Mouse (Mus musculus): ENCODE data around the gene Lrrc73. TPM values are rescaled to one million over a fixed set of nuclear protein-coding genes. Genes with fewer than 3 reads are reported as not detected.

The Lrrc73 gene
- total and polyA plus RNA-seq, 2 experiments from 2014 or later: 0.26 to 1.3 TPM

DNA sequence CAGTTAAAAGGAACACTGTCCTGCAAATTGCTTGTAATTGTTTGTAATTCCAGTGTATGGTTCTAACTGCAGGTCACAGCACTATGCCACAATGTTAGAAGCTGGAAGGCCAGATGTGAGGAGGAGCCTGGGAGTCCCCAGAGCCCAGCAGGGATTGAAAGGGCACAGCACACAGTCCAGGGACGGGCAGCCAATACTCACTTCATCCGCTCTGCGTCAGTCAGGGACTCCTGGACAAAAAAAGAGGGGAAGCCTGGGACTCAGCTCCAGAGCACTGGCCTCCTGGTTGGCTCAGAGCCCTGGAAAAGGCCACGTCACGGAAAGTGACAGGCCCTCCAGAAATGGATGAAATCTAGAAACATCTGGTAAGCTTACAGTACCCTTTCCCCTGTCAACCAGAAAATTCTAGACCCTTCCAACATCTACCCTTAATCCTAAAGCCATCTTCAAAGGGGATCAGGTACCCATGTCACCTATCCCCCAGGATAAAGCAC lies 8.9 kb downstream of the Lrrc73 start:
- Histone ChIP-seq H3K27me3 (ENCODE audit: control insufficient read depth, insufficient read depth, low read length) (no peaks in the 10 kb centered on the region), H3K4me2 (ENCODE audit: low read depth, low read length) (no peak overlapping the region), H3K36me3 (replicated peaks; ENCODE audit: control insufficient read depth, insufficient read depth, low read length) (peaks cover 84% of the 10 kb centered on the region), H3K4me3 (ENCODE audit: low read depth, low read length) (no peak overlapping the region), H3K9me3 (replicated peaks; ENCODE audit: control insufficient read depth, low read length) (no peaks in the 10 kb centered on the region), H3K4me1 (ENCODE audit: control insufficient read depth, insufficient read depth) (no peaks in the 10 kb centered on the region), H3K27ac (ENCODE audit: low read depth) (no peak overlapping the region), H3K9ac (replicated peaks; ENCODE audit: low read depth, low read length) (no peak overlapping the region)
- TF ChIP-seq EP300 (IDR thresholded peaks at IDR 0.05; ENCODE audit: low read depth): no peak
- no peak for TF ChIP-seq CTCF (IDR thresholded peaks at IDR 0.05; ENCODE audit: low read depth)
- ATAC-seq (ENCODE audit: insufficient read depth, low read depth) (no peak), DNase-seq (ENCODE audit: low spot score) (no peak)
- 63% methylated on average over 5 of the region's 5 CpGs for WGBS

DNA sequence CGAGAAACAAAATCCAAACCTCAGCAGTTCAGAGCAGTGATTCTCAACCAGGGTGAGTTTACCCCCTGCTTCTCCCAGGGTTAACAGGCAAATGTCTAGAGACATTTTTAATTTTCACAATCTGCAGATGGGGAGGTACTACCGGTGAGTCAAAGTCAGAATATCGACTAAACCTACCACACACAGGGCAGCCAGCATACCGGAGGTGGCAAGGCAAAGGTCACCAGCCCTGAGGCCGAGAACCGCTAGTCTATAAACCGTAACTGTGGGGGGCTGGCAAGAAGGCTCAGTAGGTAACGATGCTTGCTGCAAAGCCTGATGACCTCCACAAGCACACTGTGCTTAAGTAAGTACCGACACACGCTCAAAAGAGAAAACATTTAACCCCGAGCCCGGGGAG lies 12.2 kb downstream of the Lrrc73 start:
- H3K27ac ChIP-seq (ENCODE audit: low read depth): no peak overlapping the region

DNA sequence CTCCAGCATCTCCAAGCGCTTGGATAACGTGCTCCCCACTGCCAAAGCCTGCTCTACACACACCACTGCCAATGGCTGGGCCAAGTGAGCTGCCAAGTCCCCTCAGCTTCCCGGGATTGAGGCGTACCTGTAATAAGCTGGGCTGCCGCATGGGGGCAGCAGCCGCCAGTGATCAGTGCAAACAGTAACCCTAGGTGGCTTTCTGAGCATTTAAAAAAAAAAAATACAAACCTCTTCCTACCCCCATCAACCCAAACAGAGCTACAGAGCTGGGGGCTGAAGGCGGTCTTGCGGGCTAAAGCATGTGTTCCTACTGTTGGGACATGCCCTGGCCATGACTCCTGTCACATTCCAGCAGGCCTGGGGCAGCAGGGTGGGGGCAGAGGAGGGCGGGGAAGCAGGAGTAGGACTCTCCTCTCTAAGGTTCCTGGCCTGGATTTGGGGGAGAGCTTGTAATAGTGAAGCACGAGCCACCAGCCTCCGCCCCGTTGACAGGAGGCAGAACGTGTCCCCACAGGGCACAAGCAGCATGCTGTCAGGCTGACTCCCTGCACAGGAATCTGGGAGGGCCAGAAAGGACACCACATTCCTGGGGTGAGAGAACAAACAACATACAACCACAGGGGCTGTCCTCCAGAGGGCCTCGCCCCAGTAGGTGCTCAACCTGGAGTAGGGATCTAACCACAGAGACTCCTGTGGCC lies 12.7 kb downstream of the Lrrc73 start:
- DNase-seq (ENCODE audit: low spot score): peak; percentile 73
- Histone ChIP-seq H3K27me3 (ENCODE audit: control insufficient read depth, insufficient read depth, low read length) (no peaks in the 10 kb centered on the region), H3K27ac (ENCODE audit: low read depth) (0 out of 2 replicates have a peak overlapping the region, but pooled peaks have one; percentile 8), H3K4me2 (ENCODE audit: low read depth, low read length) (no peak overlapping the region), H3K4me3 (ENCODE audit: low read depth, low read length) (no peak overlapping the region), H3K9ac (replicated peaks; ENCODE audit: low read depth, low read length) (no peak overlapping the region; the same call in 1 of the 2 replicates), H3K9me3 (replicated peaks; ENCODE audit: control insufficient read depth, low read length) (no peaks in the 10 kb centered on the region), H3K36me3 (replicated peaks; ENCODE audit: control insufficient read depth, insufficient read depth, low read length) (peaks cover 55% of the 10 kb centered on the region), H3K4me1 (ENCODE audit: control insufficient read depth, insufficient read depth) (0 out of 2 replicates have a peak, but pooled peaks cover 4% of the 10 kb centered on the region)
- WGBS: 16% methylated on average over 14 of the region's 14 CpGs
- TF ChIP-seq EP300 (IDR thresholded peaks at IDR 0.05; ENCODE audit: low read depth) (no peak), CTCF (IDR thresholded peaks at IDR 0.05; ENCODE audit: low read depth) (peak; percentile 84)
- ATAC-seq (ENCODE audit: insufficient read depth, low read depth): peak; percentile 68

More for the DNA sequence above, 12.2 kb downstream of the Lrrc73 start:
- Histone ChIP-seq H3K9me3 (replicated peaks; ENCODE audit: control insufficient read depth, low read length) (no peaks in the 10 kb centered on the region), H3K4me2 (ENCODE audit: low read depth, low read length) (no peak overlapping the region), H3K4me3 (ENCODE audit: low read depth, low read length) (no peak overlapping the region), H3K27me3 (ENCODE audit: control insufficient read depth, insufficient read depth, low read length) (no peaks in the 10 kb centered on the region), H3K36me3 (replicated peaks; ENCODE audit: control insufficient read depth, insufficient read depth, low read length) (peaks cover 55% of the 10 kb centered on the region), H3K4me1 (ENCODE audit: control insufficient read depth, insufficient read depth) (0 out of 2 replicates have a peak, but pooled peaks cover 4% of the 10 kb centered on the region), H3K9ac (replicated peaks; ENCODE audit: low read depth, low read length) (no peak overlapping the region)
- DNase-seq (ENCODE audit: low spot score) (no peak), ATAC-seq (ENCODE audit: insufficient read depth, low read depth) (no peak)
- 87% methylated on average over 12 of the region's 12 CpGs for WGBS
- TF ChIP-seq CTCF (IDR thresholded peaks at IDR 0.05; ENCODE audit: low read depth) (no peak), EP300 (IDR thresholded peaks at IDR 0.05; ENCODE audit: low read depth) (no peak)

DNA sequence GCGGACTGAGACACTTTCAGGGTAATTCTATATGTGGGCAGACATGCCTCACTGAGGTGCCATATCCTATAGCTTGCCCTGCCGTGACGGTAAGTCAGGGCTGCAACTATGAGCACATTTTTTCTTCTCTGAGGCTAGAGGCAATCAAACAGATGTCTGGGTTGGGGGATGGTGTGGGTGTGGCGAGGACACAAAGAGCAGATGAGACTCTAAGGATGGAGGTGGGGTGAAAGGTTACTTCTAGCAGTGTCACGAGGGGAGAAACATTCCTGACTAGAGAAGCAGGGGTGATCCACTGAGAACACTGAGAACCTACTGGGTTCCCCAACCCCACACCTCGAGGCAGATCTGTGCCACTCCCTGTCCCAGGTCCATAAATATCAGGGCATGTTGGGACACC lies 13.7 kb downstream of the Lrrc73 start:
- H3K4me1 ChIP-seq (ENCODE audit: control insufficient read depth, insufficient read depth): 0 out of 2 replicates have a peak, but pooled peaks cover 4% of the 10 kb centered on the region
- no peaks in the 10 kb centered on the region for H3K9me3 ChIP-seq (replicated peaks; ENCODE audit: control insufficient read depth, low read length)
- TF ChIP-seq CTCF (IDR thresholded peaks at IDR 0.05; ENCODE audit: low read depth): no peak
- TF ChIP-seq EP300 (IDR thresholded peaks at IDR 0.05; ENCODE audit: low read depth): no peak
- 0 out of 2 replicates have a peak overlapping the region, but pooled peaks have one; percentile 8 for H3K27ac ChIP-seq (ENCODE audit: low read depth)
- H3K36me3 ChIP-seq (replicated peaks; ENCODE audit: control insufficient read depth, insufficient read depth, low read length): peaks cover 55% of the 10 kb centered on the region
- H3K4me2 ChIP-seq (ENCODE audit: low read depth, low read length): no peak overlapping the region
- H3K27me3 ChIP-seq (ENCODE audit: control insufficient read depth, insufficient read depth, low read length): no peaks in the 10 kb centered on the region
- no peak overlapping the region for H3K9ac ChIP-seq (replicated peaks; ENCODE audit: low read depth, low read length)
- ATAC-seq (ENCODE audit: insufficient read depth, low read depth) (no peak), DNase-seq (ENCODE audit: low spot score) (no peak)
- no peak overlapping the region for H3K4me3 ChIP-seq (ENCODE audit: low read depth, low read length)
- WGBS: 77% methylated on average over 6 of the region's 6 CpGs

DNA sequence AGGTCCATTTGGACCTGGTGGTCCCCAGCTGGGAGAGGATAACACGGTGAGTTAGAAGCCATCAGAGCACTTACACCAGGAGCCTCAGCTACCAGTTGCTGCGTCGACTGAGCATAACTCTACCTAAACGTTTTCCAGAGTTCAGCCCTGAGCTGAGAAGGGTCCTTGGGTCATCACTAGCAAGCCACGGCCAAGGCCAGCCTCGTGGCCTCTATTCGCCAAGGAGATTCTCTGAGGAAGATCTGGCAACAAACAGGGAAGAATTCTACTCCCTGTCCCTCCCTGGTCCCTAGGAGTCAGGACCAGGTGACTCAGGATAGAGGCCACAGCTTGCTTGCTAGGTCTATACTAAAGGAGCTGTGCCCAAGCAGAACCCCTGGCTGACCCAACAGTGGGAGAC lies 14.2 kb downstream of the Lrrc73 start:
- H3K36me3 ChIP-seq (replicated peaks; ENCODE audit: control insufficient read depth, insufficient read depth, low read length): peaks cover 50% of the 10 kb centered on the region
- WGBS: 76% methylated on average over 7 of the region's 7 CpGs
- no peak for DNase-seq (ENCODE audit: low spot score)

More for the DNA sequence above, 14.2 kb downstream of the Lrrc73 start:
- Histone ChIP-seq H3K9ac (replicated peaks; ENCODE audit: low read depth, low read length) (no peak overlapping the region), H3K4me2 (ENCODE audit: low read depth, low read length) (no peak overlapping the region), H3K9me3 (replicated peaks; ENCODE audit: control insufficient read depth, low read length) (no peaks in the 10 kb centered on the region), H3K4me3 (ENCODE audit: low read depth, low read length) (no peak overlapping the region), H3K4me1 (ENCODE audit: control insufficient read depth, insufficient read depth) (0 out of 2 replicates have a peak, but pooled peaks cover 4% of the 10 kb centered on the region), H3K27me3 (ENCODE audit: control insufficient read depth, insufficient read depth, low read length) (no peaks in the 10 kb centered on the region), H3K27ac (ENCODE audit: low read depth) (no peak overlapping the region)
- TF ChIP-seq CTCF (IDR thresholded peaks at IDR 0.05; ENCODE audit: low read depth): no peak
- no peak for TF ChIP-seq EP300 (IDR thresholded peaks at IDR 0.05; ENCODE audit: low read depth)
- ATAC-seq (ENCODE audit: insufficient read depth, low read depth): no peak
